Mouse (Mus musculus): ENCODE data around the gene Nrgn.

Gene Nrgn

DNA sequence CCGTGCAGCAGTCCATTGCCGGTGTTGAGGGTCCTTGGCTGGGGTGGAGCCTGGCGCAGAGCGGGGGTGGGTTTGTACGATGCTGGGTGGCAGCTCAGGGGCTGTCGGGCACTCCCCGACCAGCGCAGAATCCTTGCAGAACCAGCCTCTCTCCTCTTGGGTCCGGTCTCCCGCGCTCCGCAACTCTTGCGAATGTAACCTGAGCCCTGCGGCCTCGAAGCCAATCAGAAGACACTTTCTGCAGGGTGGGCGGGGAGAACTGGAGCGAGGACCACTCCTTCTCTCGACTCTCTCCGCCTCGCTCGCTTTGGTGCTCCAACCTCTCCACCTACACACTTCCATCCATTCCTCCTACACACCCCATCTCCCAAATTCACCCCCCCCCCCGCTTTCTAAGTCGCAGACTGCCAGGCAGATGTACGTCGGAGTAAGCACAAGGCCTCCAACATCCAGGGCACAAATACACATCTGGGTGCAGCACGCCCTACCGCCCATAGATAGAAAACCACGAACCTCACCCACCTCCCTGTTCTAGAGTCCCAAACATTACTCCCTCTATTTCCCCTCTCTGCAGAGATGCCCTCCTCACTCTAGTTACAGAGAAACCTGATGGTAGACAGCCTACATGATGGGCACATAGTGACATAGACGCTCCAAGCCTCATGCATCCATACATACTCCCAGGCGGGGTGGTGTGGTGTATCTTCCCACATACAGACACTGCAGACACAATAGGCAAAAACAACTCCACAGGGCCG lies at the start of gene Nrgn:
TSS of gene Nrgn (minus strand) at position 369 of the 758 bp plus-strand sequence.
- peak; percentile 16 to 18 for DNase-seq

GRCm38 (mm10) chr9:37600538-37601205 lies 48.0 kb upstream of the Nrgn start:
- no peak for DNase-seq

DNA sequence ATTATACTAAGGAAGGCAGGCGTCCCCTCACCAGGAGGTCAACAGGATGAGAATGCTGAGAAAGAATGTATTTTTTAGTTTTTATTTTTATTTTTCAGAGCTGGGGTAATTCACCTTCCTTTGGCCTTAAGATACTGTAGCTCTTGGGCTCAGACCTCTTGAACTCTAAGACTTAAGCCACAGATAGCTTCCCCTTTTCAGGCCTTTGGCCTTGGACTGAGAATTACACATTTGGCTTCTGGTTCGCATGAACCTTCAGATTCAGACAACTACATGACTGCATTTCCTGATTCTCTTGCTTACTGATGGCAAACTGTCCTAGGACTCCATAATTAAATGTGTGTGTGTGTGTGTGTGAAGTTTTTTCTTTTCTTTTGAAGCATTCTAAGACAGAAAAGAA lies 45.9 kb upstream of the Nrgn start:
- no peak for DNase-seq

GRCm38 (mm10) chr9:37595570-37595969 lies 42.9 kb upstream of the Nrgn start:
- DNase-seq, result no peak

DNA sequence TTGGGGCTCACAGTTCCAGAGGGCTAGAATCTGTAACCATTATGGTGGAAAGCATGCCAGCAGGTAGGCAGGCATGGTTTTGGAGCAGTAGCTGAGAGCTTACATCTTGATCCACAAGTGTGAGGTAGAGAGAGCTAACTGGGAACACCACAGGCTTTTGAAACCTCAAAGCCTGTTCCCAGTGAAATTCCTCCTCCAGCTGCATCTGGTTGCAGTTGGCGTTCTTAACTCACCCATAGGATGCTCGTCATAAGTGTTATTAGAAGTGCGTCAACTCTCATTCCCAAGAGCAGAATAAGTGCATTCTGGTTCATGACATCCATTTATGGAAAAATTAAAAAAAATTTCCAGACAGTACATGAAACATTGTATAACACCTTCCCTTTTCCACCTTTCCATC lies 41.0 kb upstream of the Nrgn start:
- no peak for DNase-seq

DNA sequence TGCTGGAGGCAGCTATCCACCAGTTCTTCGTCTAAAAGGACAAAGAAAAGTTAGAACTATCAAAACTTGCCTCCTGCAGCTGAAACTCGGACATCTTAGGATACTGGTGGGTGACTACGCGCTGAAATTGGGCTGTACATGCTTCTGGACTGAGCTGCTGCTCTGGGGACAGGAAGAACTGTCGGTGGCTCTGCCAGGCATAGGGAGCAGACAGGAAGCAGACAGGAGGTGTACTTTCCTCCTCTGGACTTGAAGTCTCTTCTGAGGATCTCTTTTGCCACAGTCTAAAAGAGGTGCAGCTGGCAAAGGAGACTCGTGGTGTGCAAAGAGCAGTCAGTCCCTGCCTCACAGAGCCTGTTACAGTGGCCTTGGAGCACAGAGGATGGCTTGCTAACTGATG lies 39.9 kb upstream of the Nrgn start:
- no peak for DNase-seq

DNA sequence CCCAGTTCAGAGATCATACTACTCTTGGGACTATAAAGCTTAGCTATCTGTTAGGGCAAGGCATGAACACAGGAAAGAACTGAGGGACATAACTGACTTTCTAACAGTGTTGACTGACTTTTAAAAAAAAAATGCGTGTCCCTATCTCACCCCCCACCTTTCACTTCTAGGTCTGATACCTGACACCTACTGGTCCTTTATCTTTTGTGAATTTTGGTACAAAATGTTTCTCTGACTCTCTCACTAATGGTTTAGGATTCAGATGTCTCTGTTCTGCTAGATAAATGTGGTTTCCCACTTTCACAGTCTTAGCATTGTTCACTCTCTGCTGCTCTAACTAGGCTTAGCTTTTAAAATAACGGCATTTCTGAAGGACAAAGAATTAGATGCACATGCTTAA lies 39.3 kb upstream of the Nrgn start:
- DNase-seq, result no peak

GRCm38 (mm10) chr9:37590381-37590780 lies 37.7 kb upstream of the Nrgn start:
- DNase-seq, result no peak

DNA sequence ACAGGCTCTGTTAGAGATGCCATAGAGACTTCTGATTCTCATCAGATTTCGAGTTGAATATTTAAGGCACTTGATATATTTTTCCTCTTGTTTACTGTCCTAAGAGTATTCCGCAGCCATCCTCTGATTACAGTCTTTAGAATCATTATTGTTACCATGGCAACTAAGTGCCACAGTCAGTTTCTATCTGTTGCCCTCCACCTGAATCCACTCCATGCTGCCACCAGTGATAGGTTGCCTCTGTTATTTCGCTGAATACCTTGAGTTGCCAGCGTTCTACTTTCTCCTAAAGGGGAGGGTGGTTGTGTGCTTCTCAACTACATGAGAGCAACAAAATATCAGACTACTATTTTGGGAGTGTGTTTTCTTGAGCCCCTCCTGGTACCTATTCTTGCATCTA lies 34.0 kb upstream of the Nrgn start:
- DNase-seq, result no peak

DNA sequence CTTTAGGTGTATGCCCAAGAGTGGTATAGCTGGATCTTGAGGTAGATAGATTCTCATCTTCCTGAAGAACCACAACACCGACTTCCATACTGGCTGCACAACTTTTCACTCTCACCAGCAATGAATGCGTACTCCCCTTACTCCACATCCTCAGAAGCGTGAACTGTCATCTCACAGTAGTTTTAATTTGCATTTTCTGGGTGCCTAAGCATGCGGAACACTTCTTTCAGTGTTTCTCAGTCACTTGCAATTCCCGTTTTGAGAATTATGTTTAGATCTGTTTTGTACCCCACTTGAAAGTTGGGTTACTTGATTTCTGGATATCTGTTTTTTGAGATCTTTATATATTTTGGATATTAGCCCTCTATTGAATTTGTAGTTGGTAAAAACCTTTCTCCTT lies 30.9 kb upstream of the Nrgn start:
- DNase-seq, result no peak

DNA sequence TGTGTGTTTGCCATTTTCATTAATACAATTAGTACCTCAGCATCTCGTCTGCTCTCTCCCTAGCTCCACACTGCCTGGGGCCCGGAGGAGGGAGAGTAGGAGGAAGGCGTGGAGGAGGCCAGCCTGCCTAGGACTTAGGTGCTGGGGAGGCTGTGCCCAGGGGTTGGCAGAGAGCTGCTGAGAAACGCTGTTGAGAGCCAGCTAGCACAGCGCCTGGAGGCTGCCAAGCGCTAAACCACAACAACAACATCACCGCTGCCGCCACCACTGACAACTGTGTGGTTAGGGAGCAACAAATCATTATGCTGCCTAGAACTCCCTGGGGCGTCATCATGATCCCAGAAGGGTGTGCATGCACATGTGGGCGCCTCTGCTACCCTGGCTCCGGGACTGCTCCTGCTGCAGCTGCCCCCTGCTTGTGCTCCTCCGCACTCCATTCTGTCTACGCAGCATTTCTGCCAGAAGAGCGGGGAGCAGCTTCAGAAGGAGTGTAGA lies 23.8 kb upstream of the Nrgn start:
- DNase-seq, result no peak

DNA sequence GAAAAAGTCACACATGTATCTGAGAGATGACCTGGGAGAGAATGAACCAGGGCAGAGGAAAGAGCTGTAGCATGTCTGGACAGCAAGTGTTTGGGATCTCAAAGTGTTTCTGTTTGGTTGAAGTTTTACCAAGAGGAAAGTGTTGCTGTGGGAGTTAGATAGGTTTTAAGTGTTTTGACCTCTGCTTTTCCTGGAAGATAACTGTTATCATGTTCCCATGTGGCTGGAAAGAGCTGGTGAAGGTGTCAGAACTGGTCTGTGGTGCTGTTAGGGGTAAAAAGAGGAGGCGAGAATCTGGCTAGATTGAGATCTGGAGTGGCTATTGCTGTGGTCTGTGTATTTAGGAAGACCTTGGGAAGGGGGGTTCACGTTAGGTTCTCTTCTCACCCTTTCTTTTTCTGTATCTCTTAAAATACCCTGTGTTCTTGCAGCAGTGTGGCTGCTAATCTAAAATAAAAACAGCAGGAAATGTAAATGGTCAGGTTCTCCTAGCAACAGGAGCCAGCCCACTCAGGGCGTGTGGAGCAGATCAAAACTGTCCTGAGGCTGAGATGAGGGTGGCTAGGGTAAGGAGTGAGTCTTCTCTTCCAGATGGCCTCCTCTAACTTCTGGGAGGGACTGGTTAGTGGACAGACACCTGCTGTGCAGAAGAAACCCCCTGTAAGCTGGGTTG lies 19.6 kb upstream of the Nrgn start:
- no peak for DNase-seq

DNA sequence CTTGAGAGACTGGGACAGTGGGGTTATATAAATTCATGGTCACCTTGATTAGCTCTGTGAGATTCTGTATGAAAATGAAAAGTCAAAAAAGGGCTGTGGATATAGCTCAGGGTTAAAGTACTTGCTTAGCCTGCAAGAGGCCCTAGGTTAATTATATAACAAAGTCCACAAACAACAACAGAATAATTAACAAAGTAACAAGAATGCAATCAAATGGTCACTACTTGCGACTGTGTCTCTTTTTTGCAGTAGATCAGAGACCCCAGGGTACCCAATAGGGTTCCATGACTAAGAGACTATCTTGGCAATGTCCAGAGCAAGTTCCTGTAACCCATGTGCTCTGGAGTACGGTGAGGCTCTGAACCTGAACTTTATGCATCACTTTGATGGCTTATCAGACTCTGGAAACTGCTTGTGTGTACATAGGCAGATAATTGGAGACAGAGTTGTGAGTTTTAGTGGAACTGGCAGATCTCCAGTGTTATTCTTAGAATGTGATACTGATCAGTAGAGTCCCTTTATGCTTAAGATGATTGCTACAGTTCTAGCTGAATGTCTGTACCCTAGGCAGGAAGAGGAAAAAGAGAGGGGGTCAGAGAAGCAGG lies 16.6 kb upstream of the Nrgn start:
- DNase-seq, result no peak

DNA sequence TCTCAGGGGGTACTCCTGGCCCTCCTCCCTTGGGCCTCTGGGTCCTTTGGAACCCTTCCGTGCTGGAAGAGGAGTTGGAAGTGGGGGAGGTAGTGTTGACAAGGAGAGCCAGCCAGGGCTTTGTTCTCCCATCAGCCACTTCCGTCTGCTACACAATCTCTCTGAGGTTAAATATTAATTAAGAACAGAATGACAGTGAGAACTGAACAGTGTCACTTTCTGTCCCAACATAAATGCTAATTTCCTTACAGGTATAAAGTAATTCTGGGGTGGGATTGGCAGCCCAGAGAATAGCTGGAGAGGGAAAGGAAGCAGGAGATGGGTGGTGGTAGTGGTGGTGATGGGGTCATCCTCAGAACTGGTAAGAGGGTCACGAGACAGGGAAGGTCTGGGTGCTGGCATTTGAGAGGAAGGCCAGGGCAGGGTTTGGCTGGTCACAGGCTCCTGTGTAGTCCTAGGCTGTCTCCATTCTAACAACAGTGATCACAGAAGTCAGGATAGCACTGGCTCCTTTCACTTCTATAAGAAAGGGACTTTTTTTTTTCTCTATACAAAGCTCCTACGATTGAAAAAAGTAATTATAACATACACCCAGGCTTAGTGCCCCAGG lies 16.0 kb upstream of the Nrgn start:
- no peak for DNase-seq

DNA sequence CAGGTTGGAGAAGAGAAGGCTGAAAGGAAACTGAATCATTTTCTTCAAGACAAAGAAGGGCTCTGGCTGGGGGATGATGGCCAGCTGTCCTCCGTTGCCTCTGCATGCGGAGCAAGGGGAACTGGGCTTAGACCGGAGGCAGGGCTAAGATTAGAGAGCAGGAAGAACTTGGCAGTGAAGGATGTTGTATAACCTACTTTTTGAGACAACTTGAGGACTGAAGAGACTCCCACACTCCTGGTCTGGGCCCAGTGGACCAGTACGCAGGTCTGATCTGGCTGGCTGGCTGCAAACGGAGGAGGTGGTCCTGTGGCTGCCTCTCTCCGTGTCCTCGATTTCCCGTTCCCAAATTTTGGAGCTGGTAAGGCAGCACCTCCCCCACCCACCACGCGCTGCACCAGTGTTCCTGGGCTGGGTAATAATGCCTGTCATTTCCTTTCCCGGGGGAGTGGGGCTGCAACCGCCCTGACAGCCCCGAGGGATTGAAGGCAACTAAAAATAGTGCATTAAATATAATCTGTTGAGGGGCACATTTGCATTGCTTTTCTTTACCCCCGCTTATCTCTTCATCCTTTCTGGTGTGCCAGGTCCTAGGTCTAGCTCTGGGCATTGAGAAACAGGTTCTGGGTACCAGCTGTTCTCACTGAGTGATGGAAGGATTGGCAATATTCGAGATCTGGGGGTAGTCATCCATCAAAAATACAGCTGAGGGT lies 15.3 kb upstream of the Nrgn start:
- DNase-seq, result no peak

DNA sequence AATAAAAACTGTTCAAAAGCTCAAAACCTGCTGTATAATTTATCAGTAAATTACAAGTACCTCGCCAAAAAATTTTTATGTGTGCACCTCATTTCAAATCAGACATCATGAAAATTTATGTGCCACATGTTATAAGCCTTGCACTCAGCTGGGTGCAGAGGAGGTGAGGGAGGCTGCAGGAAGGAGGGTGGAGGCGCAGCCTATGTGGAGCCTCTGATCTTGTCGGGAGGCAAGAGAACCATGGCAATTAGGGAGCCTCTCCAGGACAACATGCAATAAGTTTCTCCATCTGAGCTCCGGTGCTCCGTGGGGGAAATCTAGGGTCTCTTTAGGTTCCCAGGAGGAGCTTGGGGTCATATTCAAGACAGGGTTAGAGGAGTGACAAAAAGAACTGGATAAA lies 14.8 kb upstream of the Nrgn start:
- DNase-seq, result no peak

DNA sequence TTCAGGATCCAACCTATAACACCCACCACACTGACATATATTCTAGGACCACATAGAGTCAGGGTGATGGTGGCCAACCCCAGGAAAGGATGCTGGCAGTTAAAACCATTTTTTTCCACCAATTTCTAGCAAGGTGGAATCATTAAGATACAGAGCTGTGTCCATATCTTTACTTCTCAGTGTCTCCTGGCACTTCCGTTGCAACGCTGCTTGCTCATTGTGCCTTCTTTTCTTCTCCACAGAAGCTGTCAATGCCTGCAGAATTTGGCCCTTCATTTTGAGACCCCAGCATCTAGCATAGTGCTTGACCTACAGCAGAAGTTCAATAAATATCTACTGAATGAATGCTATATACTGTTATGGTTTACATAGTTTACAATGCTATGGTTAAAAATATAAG lies 14.3 kb upstream of the Nrgn start:
- no peak for DNase-seq

GRCm38 (mm10) chr9:37563805-37564204 lies 11.1 kb upstream of the Nrgn start:
- no peak for DNase-seq

DNA sequence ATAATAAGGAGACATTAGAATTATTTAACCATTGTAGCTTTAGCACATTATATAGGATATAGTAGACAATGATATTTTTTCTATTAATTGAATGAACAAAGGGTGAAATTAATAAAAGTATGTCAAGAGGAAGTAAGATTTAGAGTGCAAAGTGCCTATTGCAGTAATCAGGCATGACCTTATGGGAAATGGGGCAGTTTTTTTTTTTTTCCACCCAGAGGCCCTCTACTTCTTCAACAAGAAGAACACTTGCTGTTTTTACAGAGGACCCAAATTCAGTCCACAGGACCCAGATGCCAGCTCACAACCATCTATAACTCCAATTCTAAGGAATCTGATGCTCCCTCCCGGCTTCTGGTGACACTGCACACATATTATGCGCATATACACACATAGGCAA lies 7.9 kb upstream of the Nrgn start:
- no peak for DNase-seq

GRCm38 (mm10) chr9:37556366-37556765 lies 3.7 kb upstream of the Nrgn start:
- no peak for DNase-seq

GRCm38 (mm10) chr9:37554838-37555748 lies 2.4 kb upstream of the Nrgn start, which contains the start of gene Siae:
TSS of gene Siae (plus strand) at chr9:37555698.
- DNase-seq, result no peak
